Mouse (Mus musculus) cerebellum, adult (tissue): ENCODE measurements around the gene Ldlrad3.

ENCODE experiments used
- ATAC-seq: cut with Nextera tagmentation; 2 replicates; pipeline ENCODE4 v1.9.2; 2017; ENCODE audit warnings: mild to moderate bottlenecking, moderate library complexity, mixed read lengths; ENCODE audit not compliant: insufficient number of reproducible peaks, low FRiP score, low TSS enrichment

Gene Ldlrad3

DNA sequence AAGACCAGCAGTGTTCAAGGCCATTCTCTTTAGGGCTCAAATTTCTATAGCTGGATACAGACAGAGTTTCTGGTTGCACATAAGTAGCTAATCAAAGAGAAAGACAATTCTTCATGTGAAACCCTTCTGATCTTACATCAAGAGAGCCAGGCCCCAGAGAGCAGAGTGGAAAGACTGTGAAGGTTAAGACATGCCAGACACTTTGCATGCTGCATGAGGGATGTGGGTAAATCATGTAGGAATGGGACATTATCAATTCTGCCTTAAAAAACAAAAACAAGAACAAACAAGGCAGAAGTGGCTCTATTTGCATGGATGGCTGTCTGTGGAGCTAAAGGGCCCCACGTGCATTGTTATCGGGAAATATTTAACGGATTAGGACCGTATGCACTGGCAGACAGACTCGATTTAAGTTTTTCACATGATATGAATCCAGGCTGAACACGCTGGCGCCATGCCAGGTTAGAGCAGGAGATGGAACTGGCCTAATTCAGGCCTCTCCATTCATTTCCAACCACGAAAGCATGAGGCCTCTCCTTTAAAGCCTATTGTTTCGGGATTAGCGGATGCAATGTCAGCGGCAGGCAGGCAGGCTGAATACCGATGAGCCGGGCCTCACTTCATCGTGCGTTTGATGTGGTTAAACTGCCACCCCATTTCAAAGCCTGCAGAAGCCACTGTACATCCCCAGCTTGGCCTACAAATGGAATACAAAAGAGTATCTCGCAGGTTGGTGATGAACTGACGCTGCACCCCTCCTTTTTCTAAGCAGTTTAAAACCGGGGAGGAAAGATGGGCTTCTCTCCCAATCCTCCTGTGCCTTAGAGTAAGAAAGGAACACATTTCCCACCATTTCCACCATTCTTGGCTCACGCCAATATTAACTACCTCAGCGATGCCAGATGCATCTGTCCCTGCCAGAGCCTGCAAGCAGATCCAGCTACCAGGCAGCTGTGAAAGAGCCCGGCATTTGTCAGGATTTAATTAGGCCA, 207.4 kb downstream of the Ldlrad3 start:
- no peak for ATAC-seq

DNA sequence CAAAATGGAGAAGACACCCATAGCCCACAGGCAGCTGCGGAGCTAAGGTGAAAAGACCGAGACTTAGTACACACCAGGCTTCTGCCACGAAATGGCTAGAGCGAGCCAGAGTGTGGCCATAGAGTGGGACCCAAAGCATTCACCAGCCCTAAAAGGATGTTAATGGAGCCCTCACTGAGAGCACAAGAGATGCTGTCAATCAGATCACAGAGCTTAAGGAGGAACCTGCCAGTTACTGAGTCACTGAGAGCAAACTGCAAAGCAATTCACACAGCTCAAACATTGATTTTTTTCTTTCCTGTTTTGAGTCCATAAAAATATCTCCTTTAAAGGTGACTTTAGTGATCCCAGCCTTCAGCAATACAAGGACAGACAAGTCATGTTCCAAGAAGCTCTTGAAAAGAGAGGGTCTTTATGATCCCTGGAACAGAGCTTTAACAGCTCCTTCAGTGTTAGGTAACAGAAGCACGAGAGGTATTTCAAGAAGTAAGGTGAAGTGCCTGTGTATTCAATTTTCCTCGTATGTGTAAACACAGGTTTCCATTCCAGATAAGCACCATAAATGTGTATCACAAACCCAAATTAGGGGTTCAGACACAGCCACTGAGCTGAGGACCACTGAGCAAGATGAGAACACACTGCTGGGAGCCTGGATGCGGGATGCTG, 209.7 kb downstream of the Ldlrad3 start:
- no peak for ATAC-seq

DNA sequence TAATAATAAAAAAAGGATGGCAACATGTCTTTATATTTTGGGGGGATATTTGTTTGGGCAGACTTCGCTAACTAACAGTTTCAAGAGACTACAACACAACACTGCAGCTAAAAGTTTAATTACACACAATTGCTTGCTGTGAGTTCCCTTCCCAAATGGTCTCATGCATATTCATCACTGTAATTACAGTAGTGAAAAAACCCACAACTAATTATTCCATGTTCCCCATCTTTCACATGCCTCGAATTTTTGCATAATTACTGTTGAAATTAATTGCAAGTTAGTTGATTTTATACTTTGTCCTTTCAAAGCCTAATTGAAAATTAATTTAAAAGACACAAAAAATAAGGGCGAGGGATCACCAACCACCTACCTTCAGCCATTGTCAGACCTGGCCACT, 212.4 kb downstream of the Ldlrad3 start:
- no peak for ATAC-seq

DNA sequence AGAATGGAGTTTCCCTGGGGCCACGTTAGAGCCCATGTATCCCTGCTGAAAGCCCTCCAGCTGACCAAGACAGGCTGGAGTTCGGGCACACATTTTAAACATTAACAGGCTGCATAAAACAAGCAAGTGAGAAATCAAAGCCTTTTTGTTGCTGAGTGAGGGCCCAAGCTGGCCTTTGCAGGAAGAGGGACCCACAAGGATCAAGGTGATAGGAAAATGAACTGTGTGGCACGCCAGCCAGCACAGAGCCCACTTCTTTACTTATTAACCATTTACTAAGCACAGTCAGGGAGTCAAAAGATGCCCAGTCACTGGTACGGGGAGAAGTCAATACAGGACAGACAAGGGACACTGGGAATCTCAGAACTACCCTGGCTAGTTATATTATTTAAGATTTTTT, 218.6 kb downstream of the Ldlrad3 start:
- no peak for ATAC-seq

DNA sequence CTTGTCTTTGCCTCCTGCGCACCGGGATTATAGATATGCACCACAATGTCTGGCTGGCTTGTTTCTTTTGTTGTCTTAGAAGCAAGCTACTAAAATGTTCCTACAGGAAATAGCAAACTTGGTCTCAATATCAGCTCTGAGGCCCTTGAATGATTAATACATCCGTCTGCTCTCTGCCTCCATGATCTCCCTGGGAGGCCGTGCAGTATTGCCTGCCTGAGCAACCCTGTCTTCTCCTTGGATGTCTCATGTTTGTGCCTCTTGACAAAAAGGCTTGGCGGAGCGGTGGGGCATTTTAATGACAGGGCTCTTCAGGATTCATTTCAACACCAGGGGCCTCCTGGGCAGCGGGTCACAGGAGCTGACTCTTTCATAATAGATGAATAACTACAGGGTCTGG, 219.0 kb downstream of the Ldlrad3 start:
- no peak for ATAC-seq

DNA sequence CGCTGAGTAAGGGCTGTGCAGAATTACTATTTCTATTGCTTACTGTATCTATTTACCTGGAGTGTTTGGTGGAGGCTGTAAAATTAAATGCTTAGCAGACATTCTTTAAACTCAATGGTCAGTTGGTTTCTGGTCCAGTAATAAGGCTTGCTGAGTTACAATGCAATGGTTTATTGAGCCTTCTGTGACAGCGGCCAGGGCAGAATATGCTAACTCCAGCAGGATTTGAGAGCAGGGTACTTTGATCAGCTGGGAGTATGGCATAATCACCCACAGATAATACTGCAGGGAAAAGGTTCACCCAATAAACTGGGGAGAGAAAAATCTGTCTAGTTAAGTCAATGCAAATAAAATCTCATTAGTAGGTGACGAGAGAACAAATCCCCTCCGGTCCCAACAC, 220.2 kb downstream of the Ldlrad3 start:
- ATAC-seq, result no peak

DNA sequence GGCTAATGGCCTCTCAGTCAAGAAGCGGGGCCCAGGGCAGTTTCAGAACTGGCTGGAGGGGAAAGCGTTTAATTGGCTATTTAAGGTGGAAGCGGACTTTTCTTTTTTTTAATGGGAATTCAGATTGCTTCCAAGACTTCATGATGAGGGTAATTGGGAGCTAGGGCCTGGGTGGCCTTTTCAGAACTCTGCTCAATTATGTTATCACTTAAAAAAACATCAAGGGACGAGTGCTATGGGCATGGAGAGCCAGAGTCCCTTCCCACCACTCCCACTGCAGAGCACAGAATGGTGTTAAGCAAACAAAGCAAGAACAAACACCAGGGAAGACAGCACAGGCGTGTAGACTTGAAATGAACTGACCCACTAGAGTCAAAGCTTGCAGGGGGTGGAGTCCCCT, 220.7 kb downstream of the Ldlrad3 start:
- ATAC-seq, result no peak

DNA sequence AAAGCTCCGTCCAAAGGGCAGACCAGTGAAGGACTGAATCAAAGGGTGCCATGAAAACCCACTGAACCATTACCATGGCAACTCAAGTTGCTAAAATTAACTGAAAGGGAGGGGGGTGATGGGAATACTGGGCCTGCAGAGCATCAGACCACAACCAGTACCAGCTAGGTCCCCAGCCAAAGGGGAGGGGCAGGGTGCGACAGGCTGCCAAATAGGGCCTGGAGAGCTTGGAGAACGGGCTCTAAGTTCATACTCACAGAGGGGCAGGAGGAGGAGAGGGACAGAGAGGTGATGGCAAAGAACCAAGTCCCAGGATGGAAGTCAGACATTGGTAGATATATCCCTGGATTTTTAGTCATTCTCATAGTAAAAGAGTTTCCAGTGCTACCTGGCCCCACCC, 222.8 kb downstream of the Ldlrad3 start:
- no peak for ATAC-seq

DNA sequence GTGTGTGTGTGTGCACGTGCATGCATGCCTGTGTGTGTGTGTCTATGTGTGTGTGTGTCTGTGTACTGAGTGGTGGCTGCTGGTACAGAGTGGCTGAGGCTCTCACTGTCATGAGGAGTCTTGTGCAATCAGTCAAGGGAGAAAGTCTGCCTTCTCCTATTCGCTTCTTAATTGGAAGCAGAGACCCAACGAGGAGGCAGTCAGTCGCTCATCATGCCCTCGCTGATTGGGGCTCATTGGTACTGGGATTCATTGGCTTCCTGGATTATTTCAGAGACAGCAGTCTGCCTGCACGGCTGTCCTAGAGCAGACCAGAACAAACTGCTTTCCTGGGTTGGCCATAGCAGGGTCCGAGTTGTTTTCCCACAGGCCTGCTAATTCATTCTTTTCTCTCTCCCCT, 223.8 kb downstream of the Ldlrad3 start:
- no peak for ATAC-seq

DNA sequence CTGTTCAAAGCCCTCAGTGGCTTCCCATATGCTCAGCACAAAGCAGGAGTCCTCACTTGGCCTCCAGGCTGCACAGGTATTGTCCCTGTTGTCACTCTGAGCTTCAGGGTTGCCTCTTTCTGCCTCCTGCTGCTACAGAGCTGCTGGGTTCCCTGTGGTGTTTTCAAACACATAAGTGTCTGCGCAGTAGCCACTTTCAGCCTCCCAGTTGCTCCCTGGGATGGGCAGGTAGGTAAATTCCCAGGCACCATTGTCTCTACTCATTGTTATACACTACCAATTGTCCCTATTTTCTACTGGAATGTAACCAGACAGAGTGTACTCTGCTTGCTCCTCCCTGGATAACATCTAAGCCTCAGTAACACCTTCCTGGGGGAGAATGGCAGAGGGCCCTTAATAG, 224.8 kb downstream of the Ldlrad3 start:
- ATAC-seq, result no peak

DNA sequence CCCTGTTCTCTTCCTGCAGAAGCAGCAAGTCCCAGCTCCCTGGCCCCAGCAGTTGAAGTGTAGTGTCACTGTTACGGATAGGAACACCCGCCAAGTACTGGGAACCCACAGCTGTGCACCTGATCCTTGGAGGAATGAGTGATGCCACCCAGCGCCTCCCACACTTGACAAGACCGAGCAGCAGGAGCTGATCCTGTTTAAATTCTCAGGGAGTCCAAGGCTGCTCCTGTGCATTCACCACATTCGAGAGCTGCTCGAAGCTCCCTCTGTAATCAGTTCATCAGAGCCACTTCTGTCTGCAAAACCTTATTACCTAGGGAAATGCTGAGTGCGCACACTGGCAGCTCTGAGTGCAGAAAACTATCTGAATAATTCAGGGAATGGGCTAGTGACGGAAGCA, 225.5 kb downstream of the Ldlrad3 start:
- no peak; the same call in 1 of the 2 replicates for ATAC-seq

DNA sequence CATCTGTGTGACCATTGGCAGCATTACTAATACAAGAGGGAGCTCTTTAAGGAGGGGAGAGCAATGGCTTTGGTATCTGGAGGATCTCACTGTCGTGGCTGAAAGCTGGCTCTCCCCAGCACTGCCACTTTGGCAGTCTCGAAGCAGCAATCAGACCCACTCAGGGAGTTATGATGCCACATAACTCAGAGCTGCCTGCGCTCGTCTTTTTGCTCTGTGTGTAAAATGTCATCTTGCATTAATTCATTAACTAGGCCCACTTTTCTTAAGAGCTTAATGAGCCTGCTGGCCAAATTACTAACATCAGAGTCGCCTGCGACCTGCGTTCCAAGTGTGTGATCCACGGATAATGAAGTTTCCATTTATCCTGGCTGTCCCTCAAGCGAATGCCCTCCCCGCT, 230.1 kb downstream of the Ldlrad3 start:
- no peak for ATAC-seq

DNA sequence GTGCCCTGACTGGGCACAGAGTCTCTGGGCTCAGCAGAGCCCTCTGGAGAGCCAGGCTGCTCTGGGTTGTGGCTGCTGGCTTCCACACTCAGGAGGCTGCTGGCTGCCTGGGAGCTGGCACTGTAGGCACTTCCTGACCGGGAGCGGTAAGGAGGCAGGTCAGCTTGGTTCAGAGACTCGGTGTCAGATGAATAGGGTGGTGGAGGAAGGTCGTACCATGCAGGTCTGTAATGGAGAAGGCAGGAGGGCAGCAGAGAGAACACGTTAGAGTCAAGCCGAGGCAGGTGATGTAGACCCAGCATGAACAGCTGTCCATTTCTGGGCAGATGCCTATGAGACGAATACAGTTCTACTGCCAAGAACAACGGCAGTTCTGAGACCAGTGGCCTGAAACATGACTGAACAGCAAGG, 233.2 kb downstream of the Ldlrad3 start:
- peak; percentile 74 for ATAC-seq

DNA sequence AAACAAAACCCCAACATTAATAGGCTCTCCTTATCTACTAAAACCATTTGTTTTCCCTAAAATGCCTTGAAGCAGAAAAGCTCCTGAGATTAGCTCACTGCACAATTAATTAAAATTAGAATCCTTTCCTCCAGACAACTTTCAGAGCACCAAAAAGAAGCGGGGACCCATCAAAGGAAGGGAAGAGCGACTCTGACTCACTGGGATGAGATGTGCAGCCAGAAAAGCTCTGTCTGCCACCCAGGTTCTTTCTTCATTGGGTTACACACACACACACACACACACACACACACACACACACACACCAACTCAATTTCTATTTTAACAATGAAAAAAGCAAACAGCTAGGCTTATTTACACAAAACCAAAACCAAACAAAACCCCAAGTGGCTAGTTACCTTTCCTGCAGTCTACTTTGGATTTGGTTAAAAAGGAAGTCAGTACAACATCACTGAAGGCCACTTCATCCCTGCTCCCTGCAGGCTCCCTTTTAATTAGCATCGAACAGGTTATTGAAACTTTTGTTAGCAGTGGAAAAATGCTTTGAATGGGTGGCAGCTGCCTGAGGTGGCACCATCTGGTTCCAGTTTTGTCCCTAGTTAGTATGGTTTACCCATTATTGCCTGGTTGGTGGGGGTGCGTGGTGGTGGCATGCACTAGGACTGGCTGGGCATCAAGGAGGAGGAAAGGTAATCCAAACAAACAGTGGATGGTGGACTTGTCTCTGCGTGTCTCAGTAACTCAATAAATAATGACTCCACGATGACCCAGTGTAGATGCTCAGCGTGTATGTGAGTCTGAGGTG, 235.3 kb downstream of the Ldlrad3 start:
- ATAC-seq, result no peak

DNA sequence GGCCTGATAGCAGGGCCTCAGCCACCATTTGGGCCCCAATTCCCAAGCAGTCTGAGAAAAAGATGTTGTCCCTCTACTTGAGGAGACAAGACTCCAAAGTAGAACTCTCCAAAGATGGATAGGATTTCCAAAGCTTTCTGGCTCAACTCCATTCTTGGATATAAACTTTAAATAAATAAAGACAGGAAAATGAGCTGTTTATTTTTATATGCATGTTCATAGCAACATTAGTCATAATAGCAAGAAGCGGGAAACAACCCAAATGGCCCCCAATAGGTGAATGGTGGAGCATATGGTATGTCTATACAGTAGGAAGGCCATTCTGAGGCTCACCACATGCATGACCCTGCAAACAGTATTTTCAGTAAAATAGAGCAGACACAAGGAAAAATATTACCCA, 251.2 kb downstream of the Ldlrad3 start:
- ATAC-seq, result no peak

DNA sequence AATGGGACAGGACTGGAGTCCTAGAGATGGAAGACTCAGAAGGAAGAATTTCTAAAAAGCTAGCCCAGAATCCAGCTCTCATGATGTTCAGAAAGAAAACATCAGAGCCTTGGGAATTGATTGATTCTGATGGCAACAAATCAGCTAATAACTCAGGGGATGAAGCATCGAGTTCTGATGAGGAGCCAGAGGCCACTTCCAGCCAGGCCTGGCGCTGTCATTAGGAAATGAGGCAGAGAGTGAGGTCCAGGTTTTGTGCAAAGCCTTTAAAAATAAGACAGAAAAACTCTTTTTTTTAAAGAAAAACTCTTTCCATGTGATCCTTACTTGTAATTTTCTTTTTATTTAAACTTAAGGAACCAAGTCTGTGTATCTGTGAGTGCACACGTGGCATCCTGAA, 252.9 kb downstream of the Ldlrad3 start:
- no peak for ATAC-seq

DNA sequence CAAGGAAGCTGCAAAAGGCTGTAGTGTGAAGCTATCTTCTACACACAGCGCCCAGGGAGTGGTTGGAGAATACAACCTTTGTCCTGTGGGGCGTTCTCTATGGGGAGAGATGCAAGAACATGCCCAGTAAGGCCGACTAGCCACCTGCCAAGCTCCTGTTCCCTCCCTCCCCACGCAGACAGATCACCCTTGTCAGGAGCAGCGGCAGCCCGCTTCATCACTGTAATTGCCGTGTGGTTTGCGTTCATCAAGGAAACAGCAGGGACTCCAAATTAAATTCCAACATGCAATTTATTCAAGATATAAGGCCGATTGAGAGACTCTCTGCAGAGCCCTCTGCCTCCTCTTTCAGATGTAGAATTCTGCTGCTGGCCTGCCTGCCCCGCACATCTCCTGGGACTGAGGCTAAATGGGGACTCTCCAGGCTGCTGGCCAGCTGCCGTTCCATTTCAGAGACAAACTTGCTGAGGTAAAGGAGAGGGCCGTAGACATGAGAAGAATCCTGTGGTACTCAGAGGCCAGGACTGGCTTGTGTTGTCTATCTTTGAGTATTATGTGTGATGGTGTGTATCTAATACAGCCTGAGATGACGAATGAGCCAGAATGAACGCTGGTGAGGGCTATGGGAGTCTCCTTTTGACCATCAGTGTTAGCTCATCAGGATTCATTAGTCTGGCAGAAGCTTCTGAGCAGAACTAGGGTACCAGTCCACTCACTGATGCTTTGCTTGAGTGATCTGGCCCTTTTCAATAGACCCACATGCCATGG, 253.8 kb downstream of the Ldlrad3 start:
- peak; percentile 80 for ATAC-seq

DNA sequence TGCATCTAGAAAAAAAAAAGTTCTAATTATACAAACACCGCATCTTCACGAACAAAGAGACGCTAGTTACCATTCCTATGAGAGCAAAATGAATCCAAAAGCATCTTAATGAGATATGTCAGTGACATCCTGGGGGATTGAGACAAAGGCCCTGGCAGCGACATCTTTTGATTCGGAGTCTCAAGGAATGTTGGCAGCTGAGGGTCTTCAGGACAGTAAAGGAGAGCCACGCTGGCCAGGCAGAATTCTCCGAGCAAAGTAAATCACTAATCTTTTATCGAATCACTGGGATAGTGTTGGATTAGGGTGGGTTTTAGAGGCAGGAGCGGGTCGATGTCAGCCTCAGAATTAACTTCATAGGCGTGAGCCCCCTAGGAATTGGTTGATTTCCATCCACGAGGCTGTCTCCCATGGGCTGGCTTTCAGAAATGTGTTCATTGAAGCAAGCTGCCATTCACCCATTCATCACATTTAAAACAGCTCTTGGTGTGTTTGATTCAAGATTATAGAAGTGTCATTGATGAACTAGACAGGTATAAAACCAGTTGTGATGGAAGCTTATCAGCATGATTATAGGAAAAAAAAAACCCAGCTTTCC, 260.5 kb downstream of the Ldlrad3 start:
- no peak for ATAC-seq

DNA sequence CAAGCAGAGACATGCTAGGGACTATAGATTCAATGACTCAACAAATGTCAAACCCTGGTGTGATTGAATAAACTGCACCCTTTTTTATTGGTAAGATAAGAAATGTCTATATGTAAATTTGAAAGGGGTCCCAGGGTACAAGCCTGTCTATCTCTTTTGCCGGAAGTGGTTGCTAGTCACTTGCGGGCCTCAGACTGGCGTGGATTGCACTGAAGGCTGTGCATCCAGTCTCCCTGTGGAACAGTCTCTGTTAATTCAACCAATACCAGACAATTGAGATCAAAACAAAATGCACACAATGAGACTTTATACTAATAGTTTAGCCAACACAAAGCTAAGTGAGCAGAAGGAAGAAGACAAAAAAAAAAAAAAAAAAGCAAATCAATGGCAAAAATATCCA, 261.0 kb downstream of the Ldlrad3 start:
- ATAC-seq, result no peak

DNA sequence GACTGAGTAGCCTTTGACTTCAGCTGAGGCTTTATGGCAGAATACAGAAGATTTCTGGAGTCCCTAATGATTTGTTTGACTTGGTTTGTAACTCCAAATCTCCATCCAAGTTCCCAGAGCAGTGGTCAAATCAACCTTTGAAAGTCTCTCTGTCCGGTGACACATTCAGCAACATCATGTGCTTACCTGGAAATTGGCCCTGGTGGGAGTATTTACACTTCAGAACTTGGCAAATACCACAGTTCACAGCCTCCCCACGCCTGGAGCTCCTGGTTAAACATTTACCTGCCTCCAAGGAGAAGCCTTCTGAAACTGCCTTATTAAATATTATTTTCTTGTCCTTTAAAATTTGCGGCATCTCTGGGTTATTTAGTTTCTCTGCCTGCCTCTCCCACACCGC, 263.0 kb downstream of the Ldlrad3 start:
- no peak for ATAC-seq
